Mouse (Mus musculus): Measurements from ENCODE around the gene Mier2. TPM values are rescaled to one million over a fixed set of nuclear protein-coding genes. Genes with fewer than 3 reads are reported as not detected.

The Mier2 gene
- 78.3 and 79.6 TPM in 2 replicates for polyA plus RNA-seq (2012; rRNA removed)

GRCm38 (mm10) chr10:79554330-79555237 is at the start of gene Mier2:
Gene Mier2, minus strand, starts transcription at chr10:79555199.
- Histone ChIP-seq H3K4me1 (ENCODE audit: control insufficient read depth, insufficient read depth, low read length) (peaks cover 5% of the 10 kb centered on the region), H3K4me3 (ENCODE audit: insufficient read depth, low read length) (peak within 1 kb of the TSS; percentile 45), H3K27ac (ENCODE audit: insufficient read depth, low read length) (peak within 1 kb of the TSS; percentile 50; the same call in 1 of the 2 replicates)
- TF ChIP-seq CTCF (IDR thresholded peaks at IDR 0.05; ENCODE audit: extremely low read depth, insufficient read depth, low read length) = no peak
- 0 out of 2 replicates have a peak, but pooled peaks have one; percentile 25 for TF ChIP-seq POLR2A (IDR thresholded peaks at IDR 0.05; ENCODE audit: extremely low read depth, insufficient read depth, low read length)

GRCm38 (mm10) chr10:79597936-79598230 is 42.9 kb upstream of the Mier2 start:
- no peak for TF ChIP-seq POLR2A (IDR thresholded peaks at IDR 0.05; ENCODE audit: extremely low read depth, insufficient read depth, low read length)
- no peak for TF ChIP-seq CTCF (IDR thresholded peaks at IDR 0.05; ENCODE audit: extremely low read depth, insufficient read depth, low read length)
- Histone ChIP-seq H3K4me1 (ENCODE audit: control insufficient read depth, insufficient read depth, low read length) (peaks cover 7% of the 10 kb centered on the region), H3K27ac (ENCODE audit: insufficient read depth, low read length) (peak overlapping the region; percentile 47; the same call in 1 of the 2 replicates), H3K4me3 (ENCODE audit: insufficient read depth, low read length) (no peak overlapping the region)

- Histone ChIP-seq H3K4me3 (ENCODE audit: insufficient read depth, low read length) (no peak overlapping the region), H3K27ac (ENCODE audit: insufficient read depth, low read length) (peak overlapping the region; percentile 47), H3K4me1 (ENCODE audit: control insufficient read depth, insufficient read depth, low read length) (peaks cover 7% of the 10 kb centered on the region)
- TF ChIP-seq CTCF (IDR thresholded peaks at IDR 0.05; ENCODE audit: extremely low read depth, insufficient read depth, low read length) = no peak
- peak; percentile 45; the same call in 1 of the 2 replicates for TF ChIP-seq POLR2A (IDR thresholded peaks at IDR 0.05; ENCODE audit: extremely low read depth, insufficient read depth, low read length)
Observed at GRCm38 (mm10) chr10:79597051-79597935, 42.3 kb upstream of the Mier2 start.

- TF ChIP-seq POLR2A (IDR thresholded peaks at IDR 0.05; ENCODE audit: extremely low read depth, insufficient read depth, low read length) (no peak), CTCF (IDR thresholded peaks at IDR 0.05; ENCODE audit: extremely low read depth, insufficient read depth, low read length) (no peak)
- peaks cover 7% of the 10 kb centered on the region for H3K4me1 ChIP-seq (ENCODE audit: control insufficient read depth, insufficient read depth, low read length)
- H3K4me3 ChIP-seq (ENCODE audit: insufficient read depth, low read length) = no peak overlapping the region
- H3K27ac ChIP-seq (ENCODE audit: insufficient read depth, low read length) = no peak overlapping the region
Observed at GRCm38 (mm10) chr10:79595590-79595929, 40.6 kb upstream of the Mier2 start.

- TF ChIP-seq CTCF (IDR thresholded peaks at IDR 0.05; ENCODE audit: extremely low read depth, insufficient read depth, low read length) (peak; percentile 100), POLR2A (IDR thresholded peaks at IDR 0.05; ENCODE audit: extremely low read depth, insufficient read depth, low read length) (no peak)
- Histone ChIP-seq H3K4me3 (ENCODE audit: insufficient read depth, low read length) (no peak overlapping the region), H3K4me1 (ENCODE audit: control insufficient read depth, insufficient read depth, low read length) (peaks cover 7% of the 10 kb centered on the region), H3K27ac (ENCODE audit: insufficient read depth, low read length) (no peak overlapping the region)
Observed at GRCm38 (mm10) chr10:79594872-79595589, 40.0 kb upstream of the Mier2 start.

- no peak overlapping the region for H3K4me3 ChIP-seq (ENCODE audit: insufficient read depth, low read length)
- no peak overlapping the region for H3K27ac ChIP-seq (ENCODE audit: insufficient read depth, low read length)
- TF ChIP-seq POLR2A (IDR thresholded peaks at IDR 0.05; ENCODE audit: extremely low read depth, insufficient read depth, low read length) (no peak), CTCF (IDR thresholded peaks at IDR 0.05; ENCODE audit: extremely low read depth, insufficient read depth, low read length) (no peak)
- peaks cover 7% of the 10 kb centered on the region for H3K4me1 ChIP-seq (ENCODE audit: control insufficient read depth, insufficient read depth, low read length)
Observed at GRCm38 (mm10) chr10:79594111-79594510, 39.1 kb upstream of the Mier2 start.

GRCm38 (mm10) chr10:79590702-79591101 is 35.7 kb upstream of the Mier2 start:
- TF ChIP-seq CTCF (IDR thresholded peaks at IDR 0.05; ENCODE audit: extremely low read depth, insufficient read depth, low read length) = no peak
- no peak for TF ChIP-seq POLR2A (IDR thresholded peaks at IDR 0.05; ENCODE audit: extremely low read depth, insufficient read depth, low read length)
- H3K4me3 ChIP-seq (ENCODE audit: insufficient read depth, low read length) = no peak overlapping the region
- H3K27ac ChIP-seq (ENCODE audit: insufficient read depth, low read length) = no peak overlapping the region
- no peaks in the 10 kb centered on the region for H3K4me1 ChIP-seq (ENCODE audit: control insufficient read depth, insufficient read depth, low read length)

- no peak for TF ChIP-seq CTCF (IDR thresholded peaks at IDR 0.05; ENCODE audit: extremely low read depth, insufficient read depth, low read length)
- no peak for TF ChIP-seq POLR2A (IDR thresholded peaks at IDR 0.05; ENCODE audit: extremely low read depth, insufficient read depth, low read length)
- Histone ChIP-seq H3K4me1 (ENCODE audit: control insufficient read depth, insufficient read depth, low read length) (no peaks in the 10 kb centered on the region), H3K27ac (ENCODE audit: insufficient read depth, low read length) (no peak overlapping the region), H3K4me3 (ENCODE audit: insufficient read depth, low read length) (no peak overlapping the region)
Observed at GRCm38 (mm10) chr10:79587752-79588126, 32.7 kb upstream of the Mier2 start.
